Mouse (Mus musculus): ENCODE measurements around the gene Defb42. TPM values are rescaled to one million over a fixed set of nuclear protein-coding genes. Genes with fewer than 3 reads are reported as not detected.
A peak's percentile ranks its signal among the peaks of the same experiment; 100 is the strongest.

The Defb42 gene
- polyA plus RNA-seq, 1 experiment: not detected

DNA sequence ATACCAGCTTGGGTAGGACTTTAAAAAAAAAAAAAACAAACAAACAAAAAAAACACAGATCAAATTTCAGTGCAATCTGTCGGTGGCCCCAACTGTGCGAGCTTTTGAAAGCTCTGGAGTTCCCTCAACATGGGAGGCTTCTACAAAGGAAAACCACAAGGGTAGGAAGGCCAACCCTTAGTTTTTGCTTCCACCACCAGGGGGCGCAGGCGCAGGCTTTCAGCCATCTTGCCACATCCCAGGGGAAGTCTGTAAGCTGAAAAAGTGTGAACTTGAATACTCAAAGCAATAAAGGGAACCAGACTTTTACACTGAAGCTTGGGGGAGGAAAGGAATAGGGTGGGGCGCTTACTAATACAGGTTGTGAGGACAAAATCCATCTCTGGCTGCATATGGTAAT lies 4.0 kb downstream of the Defb42 start:
- H3K4me3 ChIP-seq (replicated peaks): no peak overlapping the region

DNA sequence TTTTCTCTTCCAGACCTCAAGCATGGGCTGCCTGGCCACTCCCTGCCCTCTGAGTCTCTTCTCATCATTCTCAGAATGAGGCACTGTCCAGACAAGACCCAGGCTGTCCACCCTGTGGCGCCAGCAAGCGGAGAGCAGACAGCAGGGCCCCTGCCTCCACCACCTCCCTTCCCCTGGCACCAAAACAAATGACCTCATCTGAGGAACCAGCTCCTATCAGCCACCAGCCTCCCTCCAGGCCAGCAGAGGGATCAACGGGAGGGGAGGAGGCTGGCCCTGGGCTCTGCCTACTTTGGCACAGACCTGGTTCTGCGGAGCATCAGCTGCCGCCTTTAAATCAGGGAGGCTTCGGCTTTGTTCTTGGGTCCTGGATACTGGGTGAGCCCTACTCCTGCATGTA lies 7.9 kb downstream of the Defb42 start:
- peaks cover 25% of the 10 kb centered on the region for H3K27me3 ChIP-seq (ENCODE audit: control insufficient read depth)
- no peaks in the 10 kb centered on the region for H3K36me3 ChIP-seq (ENCODE audit: control insufficient read depth)
- no peak overlapping the region for H3K4me3 ChIP-seq (replicated peaks)
- H3K4me1 ChIP-seq (ENCODE audit: control insufficient read depth): peaks cover 5% of the 10 kb centered on the region; the same call in 1 of the 2 replicates
- TF ChIP-seq GATA1 (IDR thresholded peaks at IDR 0.05; ENCODE audit: low read length) (no peak), TAL1 (IDR thresholded peaks at IDR 0.05; ENCODE audit: low read length) (no peak)
- no peaks in the 10 kb centered on the region for H3K9me3 ChIP-seq (ENCODE audit: control insufficient read depth, low read length)

More for the DNA sequence above, 4.0 kb downstream of the Defb42 start:
- Histone ChIP-seq H3K4me1 (ENCODE audit: control insufficient read depth) (peaks cover 3% of the 10 kb centered on the region; the same call in 1 of the 2 replicates), H3K36me3 (ENCODE audit: control insufficient read depth) (no peaks in the 10 kb centered on the region), H3K27me3 (ENCODE audit: control insufficient read depth) (peaks cover 19% of the 10 kb centered on the region), H3K9me3 (ENCODE audit: control insufficient read depth, low read length) (no peaks in the 10 kb centered on the region)
- TF ChIP-seq TAL1 (IDR thresholded peaks at IDR 0.05; ENCODE audit: low read length): no peak
- no peak for TF ChIP-seq GATA1 (IDR thresholded peaks at IDR 0.05; ENCODE audit: low read length)

DNA sequence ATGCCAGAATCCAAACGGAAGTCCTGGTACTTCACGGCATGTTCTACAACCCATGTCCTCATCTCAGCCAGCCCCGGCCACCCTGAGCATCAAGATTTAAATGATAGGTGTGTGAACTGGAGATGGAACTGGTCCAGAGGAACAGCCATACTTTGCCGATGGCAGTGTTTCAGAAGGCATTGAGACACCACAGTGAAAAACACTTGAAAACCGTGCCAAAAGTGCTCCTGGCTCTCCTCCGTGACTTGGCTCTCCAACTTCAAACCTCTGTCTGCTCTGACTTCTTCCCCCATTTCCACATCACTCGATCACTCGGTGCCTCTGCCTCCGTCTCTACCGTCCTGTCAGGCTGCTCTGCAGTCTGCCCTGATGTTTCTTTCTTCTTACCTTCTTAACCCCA lies 13.6 kb downstream of the Defb42 start:
- H3K9me3 ChIP-seq (ENCODE audit: control insufficient read depth, low read length): peaks cover 2% of the 10 kb centered on the region; the same call in 1 of the 2 replicates
- no peak for TF ChIP-seq TAL1 (IDR thresholded peaks at IDR 0.05; ENCODE audit: low read length)
- TF ChIP-seq GATA1 (IDR thresholded peaks at IDR 0.05; ENCODE audit: low read length): no peak

GRCm38 (mm10) chr14:63062184-63062583 lies 15.4 kb downstream of the Defb42 start:
- Histone ChIP-seq H3K4me1 (ENCODE audit: control insufficient read depth) (peaks cover 63% of the 10 kb centered on the region), H3K4me3 (replicated peaks) (no peak overlapping the region), H3K27me3 (ENCODE audit: control insufficient read depth) (no peaks in the 10 kb centered on the region), H3K36me3 (ENCODE audit: control insufficient read depth) (no peaks in the 10 kb centered on the region; the same call in 1 of the 2 replicates), H3K9me3 (ENCODE audit: control insufficient read depth, low read length) (peaks cover 2% of the 10 kb centered on the region; the same call in 1 of the 2 replicates)
- TF ChIP-seq TAL1 (IDR thresholded peaks at IDR 0.05; ENCODE audit: low read length) (peak; percentile 72), GATA1 (IDR thresholded peaks at IDR 0.05; ENCODE audit: low read length) (peak; percentile 90)

More for the DNA sequence above, 13.6 kb downstream of the Defb42 start:
- Histone ChIP-seq H3K36me3 (ENCODE audit: control insufficient read depth) (no peaks in the 10 kb centered on the region; the same call in 1 of the 2 replicates), H3K4me3 (replicated peaks) (no peak overlapping the region), H3K27me3 (ENCODE audit: control insufficient read depth) (peaks cover 8% of the 10 kb centered on the region; the same call in 1 of the 2 replicates), H3K4me1 (ENCODE audit: control insufficient read depth) (peaks cover 45% of the 10 kb centered on the region)

- peaks cover 2% of the 10 kb centered on the region; the same call in 1 of the 2 replicates for H3K9me3 ChIP-seq (ENCODE audit: control insufficient read depth, low read length)
- H3K4me3 ChIP-seq (replicated peaks): no peak overlapping the region
- peaks cover 77% of the 10 kb centered on the region for H3K4me1 ChIP-seq (ENCODE audit: control insufficient read depth)
- H3K36me3 ChIP-seq (ENCODE audit: control insufficient read depth): no peaks in the 10 kb centered on the region; the same call in 1 of the 2 replicates
- H3K27me3 ChIP-seq (ENCODE audit: control insufficient read depth): peaks cover 16% of the 10 kb centered on the region
- TF ChIP-seq TAL1 (IDR thresholded peaks at IDR 0.05; ENCODE audit: low read length) (no peak), GATA1 (IDR thresholded peaks at IDR 0.05; ENCODE audit: low read length) (no peak)
Observed at GRCm38 (mm10) chr14:63065391-63065790, 18.6 kb downstream of the Defb42 start.

DNA sequence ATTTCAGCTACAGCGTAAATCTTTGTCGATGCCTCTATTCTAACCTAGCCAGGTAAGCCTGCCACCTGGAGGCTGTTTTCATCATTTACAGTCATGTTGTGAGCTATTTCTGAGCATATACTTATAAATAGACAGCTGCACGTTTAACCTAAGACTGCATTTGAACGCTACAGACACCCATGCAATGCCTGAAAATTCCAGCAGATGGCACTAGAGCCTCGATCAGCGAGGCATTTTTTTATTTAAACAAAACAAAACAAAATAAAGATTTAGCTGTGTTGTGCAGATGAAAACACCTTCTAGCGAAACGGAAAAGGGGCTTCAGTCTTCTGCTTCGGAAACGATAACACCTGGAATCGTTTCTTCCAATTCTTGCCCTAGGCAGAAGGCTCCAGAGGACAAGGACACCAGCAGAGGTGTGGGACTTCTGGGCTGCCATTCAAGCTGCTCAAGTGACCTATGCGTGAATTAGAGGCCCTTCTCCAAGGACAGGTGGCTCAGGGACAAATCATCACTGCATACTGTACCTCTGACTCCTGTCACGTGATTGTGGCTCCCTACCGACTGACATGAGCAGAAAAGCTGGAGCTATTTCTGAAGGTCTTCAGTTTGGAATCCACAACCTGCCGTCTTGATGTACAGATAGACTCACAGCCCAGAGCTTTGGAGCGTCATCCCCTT lies 20.0 kb downstream of the Defb42 start:
- Histone ChIP-seq H3K9me3 (ENCODE audit: control insufficient read depth, low read length) (peaks cover 2% of the 10 kb centered on the region; the same call in 1 of the 2 replicates), H3K4me3 (replicated peaks) (no peak overlapping the region), H3K36me3 (ENCODE audit: control insufficient read depth) (no peaks in the 10 kb centered on the region; the same call in 1 of the 2 replicates), H3K27me3 (ENCODE audit: control insufficient read depth) (peaks cover 28% of the 10 kb centered on the region), H3K4me1 (ENCODE audit: control insufficient read depth) (peaks cover 64% of the 10 kb centered on the region)
- TF ChIP-seq GATA1 (IDR thresholded peaks at IDR 0.05; ENCODE audit: low read length) (no peak), TAL1 (IDR thresholded peaks at IDR 0.05; ENCODE audit: low read length) (no peak)

GRCm38 (mm10) chr14:63067708-63068107 lies 20.9 kb downstream of the Defb42 start:
- Histone ChIP-seq H3K4me3 (replicated peaks) (peak overlapping the region; percentile 44), H3K27me3 (ENCODE audit: control insufficient read depth) (peaks cover 37% of the 10 kb centered on the region), H3K4me1 (ENCODE audit: control insufficient read depth) (peaks cover 55% of the 10 kb centered on the region), H3K36me3 (ENCODE audit: control insufficient read depth) (no peaks in the 10 kb centered on the region; the same call in 1 of the 2 replicates), H3K9me3 (ENCODE audit: control insufficient read depth, low read length) (peaks cover 2% of the 10 kb centered on the region; the same call in 1 of the 2 replicates)
- TF ChIP-seq TAL1 (IDR thresholded peaks at IDR 0.05; ENCODE audit: low read length) (no peak), GATA1 (IDR thresholded peaks at IDR 0.05; ENCODE audit: low read length) (no peak)

Other genes starting within 250 kb of the Defb42 start
- under 0.01 and 0.01 TPM in 2 replicates for gene Wdfy2, start 209.3 kb upstream of the Defb42 start, polyA plus RNA-seq (2012)
- not detected in 2 replicates for gene Defb48, start 62.5 kb upstream of the Defb42 start, polyA plus RNA-seq (2012)
- gene Defb47, start 48.9 kb upstream of the Defb42 start, polyA plus RNA-seq (2012): not detected in 2 replicates
- not detected in 2 replicates for gene Defb43, start 35.2 kb upstream of the Defb42 start, polyA plus RNA-seq (2012)
- not detected in 2 replicates for gene Defb30, start 3.0 kb downstream of the Defb42 start, polyA plus RNA-seq (2012)

Data from erythroblast, embryonic 14.5 days (primary cell).